Mouse (Mus musculus) adrenal gland, adult 8-10 months (tissue): ENCODE results near the gene Cd180. TPM values are rescaled to one million over a fixed set of nuclear protein-coding genes. Genes with fewer than 3 reads are reported as not detected.
A peak's percentile ranks its signal among the peaks of the same experiment; 100 is the strongest.
"Not testable (repeated sequence)": the region's sequence is repeated elsewhere in the genome, so short reads cannot be mapped to it uniquely, and the experiment has no call there.

Experiments used
- DNase-seq: peaks from one replicate; pipeline ENCODE4 v3.0.0; 2022
- total RNA-seq, 4 experiments: library from RNA; stranded (reverse); gene quantifications; 2 replicates each; pipeline ENCODE4 v1.2.4; 2022

Cd180 gene
- total RNA-seq, 4 experiments from 2014 or later = 2.3 to 7.4 (median 4.7) TPM

- peak; percentile 57 for DNase-seq
Observed at GRCm38 (mm10) chr13:102678482-102678881, 14.9 kb upstream of the Cd180 start.

GRCm38 (mm10) chr13:102684890-102685289, 8.5 kb upstream of the Cd180 start:
- no peak for DNase-seq

- no peak for DNase-seq
Observed at GRCm38 (mm10) chr13:102688121-102688520, 5.2 kb upstream of the Cd180 start.

- no peak for DNase-seq
Observed at GRCm38 (mm10) chr13:102689201-102690090, 3.9 kb upstream of the Cd180 start.

- no peak for DNase-seq
Observed at GRCm38 (mm10) chr13:102690184-102690583, 3.2 kb upstream of the Cd180 start.

GRCm38 (mm10) chr13:102691408-102692150, 1.8 kb upstream of the Cd180 start:
- no peak for DNase-seq

- DNase-seq = no peak
Observed at GRCm38 (mm10) chr13:102694154-102694553, 796 bp downstream of the Cd180 start.

GRCm38 (mm10) chr13:102695121-102695905, 2.0 kb downstream of the Cd180 start:
- no peak for DNase-seq

- no peak for DNase-seq
Observed at GRCm38 (mm10) chr13:102698335-102698734, 5.0 kb downstream of the Cd180 start.

- DNase-seq = peak; percentile 47
Observed at GRCm38 (mm10) chr13:102698751-102699323, 5.5 kb downstream of the Cd180 start.

- DNase-seq = no peak
Observed at GRCm38 (mm10) chr13:102700176-102700575, 6.8 kb downstream of the Cd180 start.

GRCm38 (mm10) chr13:102700744-102701143, 7.4 kb downstream of the Cd180 start:
- no peak for DNase-seq

- DNase-seq = no peak
Observed at GRCm38 (mm10) chr13:102716973-102717372, 23.6 kb downstream of the Cd180 start.

- DNase-seq = no peak
Observed at GRCm38 (mm10) chr13:102725416-102725815, 32.1 kb downstream of the Cd180 start.

- no peak for DNase-seq
Observed at GRCm38 (mm10) chr13:102725906-102726305, 32.5 kb downstream of the Cd180 start.

GRCm38 (mm10) chr13:102726876-102727275, 33.5 kb downstream of the Cd180 start:
- DNase-seq = no peak

GRCm38 (mm10) chr13:102728035-102728434, 34.7 kb downstream of the Cd180 start:
- no peak for DNase-seq

- DNase-seq = not testable (repeated sequence)
Observed at GRCm38 (mm10) chr13:102728951-102729350, 35.6 kb downstream of the Cd180 start.

- no peak for DNase-seq
Observed at GRCm38 (mm10) chr13:102733063-102733462, 39.7 kb downstream of the Cd180 start.

GRCm38 (mm10) chr13:102737811-102738210, 44.5 kb downstream of the Cd180 start:
- DNase-seq = no peak

GRCm38 (mm10) chr13:102739720-102740535, 46.6 kb downstream of the Cd180 start:
- DNase-seq = no peak
